Mouse (Mus musculus): ENCODE measurements around the gene Stat6.

Gene Stat6

GRCm38 (mm10) chr10:127705783-127706182 is 63.0 kb downstream of the Stat6 start:
- DNase-seq (ENCODE audit: inconsistent age in 2 of 2, low spot score in 1 of 2): no peak

- DNase-seq (ENCODE audit: inconsistent age in 2 of 2, low spot score in 1 of 2): peak; percentile 88 to 93
Measured at GRCm38 (mm10) chr10:127707721-127708120, 64.9 kb downstream of the Stat6 start.

GRCm38 (mm10) chr10:127708850-127709370 is 66.1 kb downstream of the Stat6 start:
- peak in 1 of 2 experiments; percentile 65 for DNase-seq (ENCODE audit: inconsistent age in 2 of 2, low spot score in 1 of 2)

- no peak for DNase-seq (ENCODE audit: inconsistent age in 2 of 2, low spot score in 1 of 2)
Measured at GRCm38 (mm10) chr10:127710331-127710730, 67.5 kb downstream of the Stat6 start.
